ENCODE assay signal across 24 mouse cellular contexts in genomic region chr3:109332755-109333154, GRCm38 (mm10). TPM values are rescaled to one million over a fixed set of nuclear protein-coding genes. Genes with fewer than 3 reads are reported as not detected.
DNase-seq lines count a peak whose midpoint lies in the region; ATAC-seq and TF ChIP-seq lines count a peak whose summit lies in the region.
"Had no signal": no experiment of that assay in that cellular context is flagged by ENCODE, and none has a peak within 500 bp of the region (broad histone marks: within the 10 kb centered on the region; RNA-seq: fewer than 3 reads in every experiment).

No protein-coding gene starts in this region.

- TF ChIP-seq CTCF in kidney, adult 2 months (conservative IDR thresholded peaks at IDR 0.05; ENCODE audit: insufficient read depth, insufficient read length, low read depth, low read length): no peak

- H3K36me3 ChIP-seq in forebrain, embryonic 16.5 days (ENCODE audit: control insufficient read depth, insufficient read depth): no peaks in the 10 kb centered on the region
- H3K36me3 ChIP-seq in forebrain, embryonic 12.5 days (replicated peaks): no peaks in the 10 kb centered on the region
- H3K36me3 ChIP-seq in midbrain, embryonic 14.5 days (ENCODE audit: control insufficient read depth, insufficient read depth, low read length): no peaks in the 10 kb centered on the region
- H3K36me3 ChIP-seq in midbrain, embryonic 10.5 days: no peaks in the 10 kb centered on the region
- H3K36me3 ChIP-seq in midbrain, embryonic 16.5 days (ENCODE audit: control insufficient read depth, insufficient read depth, low read length): no peaks in the 10 kb centered on the region
- no peaks in the 10 kb centered on the region for H3K36me3 ChIP-seq in kidney, adult 2 months (ENCODE audit: control insufficient read depth, insufficient read depth, low read length)
- H3K36me3 ChIP-seq: embryonic facial prominence, embryonic 15.5 days; hindbrain, embryonic 12.5 days; hindbrain, embryonic 15.5 days had no signal

- no peaks in the 10 kb centered on the region for H3K9me3 ChIP-seq in forebrain, embryonic 16.5 days (ENCODE audit: control insufficient read depth, low read length)
- H3K9me3 ChIP-seq in forebrain, embryonic 12.5 days: no peaks in the 10 kb centered on the region
- no peaks in the 10 kb centered on the region for H3K9me3 ChIP-seq in midbrain, embryonic 14.5 days (ENCODE audit: control insufficient read depth, low read length)
- no peaks in the 10 kb centered on the region; the same call in 1 of the 2 replicates for H3K9me3 ChIP-seq in midbrain, embryonic 10.5 days (replicated peaks)
- no peaks in the 10 kb centered on the region for H3K9me3 ChIP-seq in midbrain, embryonic 16.5 days (replicated peaks; ENCODE audit: control insufficient read depth, low read length, poor library complexity, severe bottlenecking)
- H3K9me3 ChIP-seq: embryonic facial prominence, embryonic 15.5 days; hindbrain, embryonic 12.5 days; hindbrain, embryonic 15.5 days had no signal

- TF ChIP-seq POLR2A in kidney, adult 2 months (IDR thresholded peaks at IDR 0.05; ENCODE audit: low read depth, low read length): no peak

- no peaks in the 10 kb centered on the region for H3K4me1 ChIP-seq in forebrain, embryonic 16.5 days (replicated peaks; ENCODE audit: control insufficient read depth, insufficient read depth, low read length)
- H3K4me1 ChIP-seq in forebrain, embryonic 12.5 days: 0 out of 2 replicates have a peak, but pooled peaks cover 4% of the 10 kb centered on the region
- H3K4me1 ChIP-seq in midbrain, embryonic 14.5 days (ENCODE audit: control insufficient read depth, insufficient read depth, low read length): no peaks in the 10 kb centered on the region
- H3K4me1 ChIP-seq in midbrain, embryonic 10.5 days: peaks cover 4% of the 10 kb centered on the region
- no peaks in the 10 kb centered on the region for H3K4me1 ChIP-seq in midbrain, embryonic 16.5 days (ENCODE audit: control insufficient read depth, insufficient read depth, low read length)
- no peaks in the 10 kb centered on the region for H3K4me1 ChIP-seq in kidney, adult 2 months (ENCODE audit: control insufficient read depth, insufficient read depth, low read length)
- H3K4me1 ChIP-seq: embryonic facial prominence, embryonic 15.5 days; hindbrain, embryonic 12.5 days; hindbrain, embryonic 15.5 days had no signal

- H3K4me2 ChIP-seq in forebrain, embryonic 16.5 days (ENCODE audit: low read length): no peak overlapping the region
- no peak overlapping the region for H3K4me2 ChIP-seq in forebrain, embryonic 12.5 days
- no peak overlapping the region for H3K4me2 ChIP-seq in midbrain, embryonic 14.5 days (ENCODE audit: low read length)
- H3K4me2 ChIP-seq in midbrain, embryonic 16.5 days (ENCODE audit: low read length): no peak overlapping the region
- H3K4me2 ChIP-seq: embryonic facial prominence, embryonic 15.5 days; heart, embryonic 11.5 days; hindbrain, embryonic 12.5 days; hindbrain, embryonic 15.5 days had no signal

- no peak overlapping the region for H3K4me3 ChIP-seq in forebrain, embryonic 16.5 days (replicated peaks; ENCODE audit: low read length)
- H3K4me3 ChIP-seq in forebrain, embryonic 12.5 days (replicated peaks): no peak overlapping the region
- no peak overlapping the region for H3K4me3 ChIP-seq in midbrain, embryonic 14.5 days (replicated peaks; ENCODE audit: low read depth, low read length)
- no peak overlapping the region for H3K4me3 ChIP-seq in midbrain, embryonic 10.5 days
- H3K4me3 ChIP-seq in midbrain, embryonic 16.5 days (ENCODE audit: low read depth, low read length): no peak overlapping the region
- H3K4me3 ChIP-seq in kidney, adult 2 months (ENCODE audit: insufficient read depth, low read depth, low read length): no peak overlapping the region
- H3K4me3 ChIP-seq: embryonic facial prominence, embryonic 15.5 days; hindbrain, embryonic 12.5 days; hindbrain, embryonic 15.5 days had no signal

- peak; percentile 51 for DNase-seq in midbrain, embryonic 14.5 days
- no peak for DNase-seq in midbrain, embryonic 10.5 days (ENCODE audit: low spot score)
- peak; percentile 19 for DNase-seq in R1 (ENCODE audit: low read depth, low spot score)
- DNase-seq in kidney, adult 2 months: no peak
- DNase-seq: adrenal gland, adult 2 months; adrenal gland, postnatal 14 days; B cell, adult 2 months; cerebellum, adult 11-12 months; cerebellum, adult 8-10 months; cerebellum, postnatal 10 days; cerebellum, postnatal 36 days; embryo, embryonic 11 days; gastrocnemius, postnatal 10 days; gastrocnemius, postnatal 36 days; heart, adult 11 months had no signal

- ATAC-seq in forebrain, embryonic 16.5 days: peak; percentile 38; the same call in 1 of the 2 replicates
- no peak for ATAC-seq in forebrain, embryonic 12.5 days (ENCODE audit: low FRiP score)
- no peak for ATAC-seq in midbrain, embryonic 14.5 days (ENCODE audit: low FRiP score, low TSS enrichment)
- ATAC-seq in midbrain, embryonic 16.5 days: no peak
- ATAC-seq: intestine, postnatal 0 days had no signal

- no peaks in the 10 kb centered on the region for H3K27me3 ChIP-seq in forebrain, embryonic 16.5 days (replicated peaks; ENCODE audit: control insufficient read depth, insufficient read depth, low read length)
- H3K27me3 ChIP-seq in forebrain, embryonic 12.5 days: no peaks in the 10 kb centered on the region
- H3K27me3 ChIP-seq in midbrain, embryonic 14.5 days (ENCODE audit: control insufficient read depth, insufficient read depth, low read length): no peaks in the 10 kb centered on the region
- no peaks in the 10 kb centered on the region for H3K27me3 ChIP-seq in midbrain, embryonic 10.5 days (ENCODE audit: low read depth, poor library complexity, severe bottlenecking)
- H3K27me3 ChIP-seq in midbrain, embryonic 16.5 days (ENCODE audit: control insufficient read depth, insufficient read depth, low read depth, low read length): no peaks in the 10 kb centered on the region
- H3K27me3 ChIP-seq in kidney, adult 2 months (replicated peaks; ENCODE audit: control insufficient read depth, insufficient read depth, low read length): no peaks in the 10 kb centered on the region
- H3K27me3 ChIP-seq: CH12.LX; embryonic facial prominence, embryonic 15.5 days; hindbrain, embryonic 12.5 days; hindbrain, embryonic 15.5 days had no signal

- no peak overlapping the region for H3K9ac ChIP-seq in forebrain, embryonic 16.5 days (replicated peaks; ENCODE audit: low read depth, low read length)
- no peak overlapping the region for H3K9ac ChIP-seq in forebrain, embryonic 12.5 days
- no peak overlapping the region for H3K9ac ChIP-seq in midbrain, embryonic 14.5 days (replicated peaks; ENCODE audit: low read length)
- H3K9ac ChIP-seq in midbrain, embryonic 16.5 days (ENCODE audit: low read depth, low read length): no peak overlapping the region
- H3K9ac ChIP-seq: embryonic facial prominence, embryonic 15.5 days; hindbrain, embryonic 12.5 days; hindbrain, embryonic 15.5 days had no signal

- no peak overlapping the region for H3K27ac ChIP-seq in forebrain, embryonic 16.5 days (ENCODE audit: low read length)
- no peak overlapping the region for H3K27ac ChIP-seq in forebrain, embryonic 12.5 days
- H3K27ac ChIP-seq in midbrain, embryonic 14.5 days (replicated peaks; ENCODE audit: low read depth, low read length): 0 out of 2 replicates have a peak overlapping the region, but pooled peaks have one; percentile 20
- no peak overlapping the region for H3K27ac ChIP-seq in midbrain, embryonic 10.5 days (replicated peaks)
- 0 out of 2 replicates have a peak overlapping the region, but pooled peaks have one; percentile 1 for H3K27ac ChIP-seq in midbrain, embryonic 16.5 days (ENCODE audit: low read length)
- H3K27ac ChIP-seq in kidney, adult 2 months (ENCODE audit: insufficient read depth, low read depth, low read length): no peak overlapping the region
- H3K27ac ChIP-seq: embryonic facial prominence, embryonic 15.5 days; hindbrain, embryonic 12.5 days; hindbrain, embryonic 15.5 days had no signal

- WGBS in forebrain, embryonic 16.5 days: 28% methylated on average over 5 of the region's 5 CpGs
- 32% methylated on average over 5 of the region's 5 CpGs for WGBS in forebrain, embryonic 12.5 days
- whole genome bisulfite sequencing in midbrain, embryonic 14.5 days: 32% methylated on average over 5 of the region's 5 CpGs
- 52% methylated on average over 5 of the region's 5 CpGs for WGBS in midbrain, embryonic 10.5 days
- WGBS in midbrain, embryonic 16.5 days: 32% methylated on average over 5 of the region's 5 CpGs
- 65% methylated on average over 5 of the region's 5 CpGs for WGBS in kidney, adult 2 months

RNA-seq across cellular contexts. Expression of gene Vav3, which starts 7.7 kb away (rescaled TPM):
- polyA plus RNA-seq in forebrain, embryonic 16.5 days (2015; fragmentation: Nextera tagmentation; extraction: Ambion mirVana): 6.3 and 7.9 TPM in 2 replicates
- 10.9 and 11.1 TPM in 2 replicates for polyA plus RNA-seq in forebrain, embryonic 12.5 days (2016; fragmentation: Nextera tagmentation; extraction: Ambion mirVana)
- 29.1 and 37.3 TPM in 2 replicates for polyA plus RNA-seq in midbrain, embryonic 14.5 days (2014; fragmentation: Nextera tagmentation; extraction: Ambion mirVana)
- polyA plus RNA-seq in midbrain, embryonic 10.5 days (2016; fragmentation: Nextera tagmentation; extraction: Ambion mirVana): 7.6 and 8.4 TPM in 2 replicates
- 18.9 and 29.6 TPM in 2 replicates for polyA plus RNA-seq in midbrain, embryonic 16.5 days (2015; fragmentation: Nextera tagmentation; extraction: Ambion mirVana)
- 5.4 and 6.8 TPM in 2 replicates for polyA plus RNA-seq in kidney, adult 2 months (2012; rRNA removed)

Comparison
In these comparisons a context has a peak if more than half of its experiments do, and no peak if none do; other contexts are left out.
1. H3K27ac ChIP-seq: peak in midbrain, embryonic 14.5 days (single experiment) and midbrain, embryonic 16.5 days (single experiment); none in forebrain, embryonic 16.5 days (single experiment), forebrain, embryonic 12.5 days (single experiment), midbrain, embryonic 10.5 days (single experiment) and kidney, adult 2 months (single experiment).
2. DNase-seq: peak in midbrain, embryonic 14.5 days (single experiment) and R1 (single experiment); none in midbrain, embryonic 10.5 days (single experiment) and kidney, adult 2 months (single experiment).